Mouse (Mus musculus) liver, adult 2 months (tissue): ENCODE measurements around the gene Zfp287. TPM values are rescaled to one million over a fixed set of nuclear protein-coding genes. Genes with fewer than 3 reads are reported as not detected.

ENCODE experiments used
- DNase-seq: peaks from one replicate; pipeline ENCODE4 v3.0.0-alpha.2; 2011; ENCODE audit warnings: low read depth, low spot score; ENCODE audit errors: extremely low read depth
- H3K27ac ChIP-seq: fragments of 200-500 bp; replicated peaks from 2 replicates; pipeline ENCODE4 v1.5.1; 2012; ENCODE audit warnings: low read depth, mild to moderate bottlenecking, control low read depth, inconsistent platforms, low read length; ENCODE audit not compliant: insufficient read depth
- H3K27me3 ChIP-seq: fragments of 200-500 bp; 2 replicates; pipeline ENCODE4 v1.6.1; 2012; ENCODE audit warnings: mild to moderate bottlenecking, moderate library complexity, low read length, inconsistent platforms; ENCODE audit not compliant: control insufficient read depth, insufficient read depth
- H3K36me3 ChIP-seq: fragments of 200-500 bp; 2 replicates; pipeline ENCODE4 v1.6.1; 2012; ENCODE audit warnings: low read length, inconsistent platforms; ENCODE audit not compliant: control insufficient read depth, insufficient read depth
- H3K4me1 ChIP-seq: fragments of 200-500 bp; 2 replicates; pipeline ENCODE4 v1.6.1; 2011; ENCODE audit warnings: low read length; ENCODE audit not compliant: control insufficient read depth, insufficient read depth
- H3K4me3 ChIP-seq: fragments of 200-500 bp; 2 replicates; pipeline ENCODE4 v1.5.1; 2011; ENCODE audit warnings: low read depth, mild to moderate bottlenecking, control low read depth, low read length, moderate library complexity; ENCODE audit not compliant: insufficient read depth
- H3K79me2 ChIP-seq: fragments of 200-500 bp; 2 replicates; pipeline ENCODE4 v1.6.1; 2012; ENCODE audit warnings: inconsistent platforms, mild to moderate bottlenecking, low read length, moderate library complexity; ENCODE audit not compliant: control insufficient read depth, insufficient read depth
- H3K9ac ChIP-seq: fragments of 200-500 bp; 2 replicates; pipeline ENCODE4 v1.6.1; 2012; ENCODE audit warnings: low read depth, mild to moderate bottlenecking, control low read depth, inconsistent platforms, low read length
- CTCF ChIP-seq: fragments of 200-500 bp; IDR thresholded peaks from 2 replicates; pipeline ENCODE4 v1.5.1; 2011; ENCODE audit warnings: low read depth, low read length, control low read depth
- POLR2A ChIP-seq: fragments of 200-500 bp; IDR thresholded peaks from 2 replicates; pipeline ENCODE4 v1.6.1; 2011; ENCODE audit warnings: low read length, control low read depth; ENCODE audit not compliant: insufficient read depth; ENCODE audit errors: extremely low read depth
- WGBS: fragments of 180-500 bp; shearing (Covaris S2); methylation state at CpG from one replicate; pipeline ENCODE4 v1.1.7; 2018; 5-methylcytosine and 5-hydroxymethylcytosine counted together
- polyA plus RNA-seq: library from polyadenylated mRNA; depleted of rRNA; stranded (reverse); fragments of >200 nt; gene quantifications from 2 replicates; pipeline ENCODE4 v1.2.3, GENCODE M21; 2012
- total RNA-seq: library from RNA; depleted of rRNA; stranded (reverse); fragments of >200 nt; gene quantifications from 2 replicates; pipeline ENCODE4 v1.2.3, GENCODE M21; 2014

The Zfp287 gene
- total and polyA plus RNA-seq, 2 experiments = 0.26 to 0.55 TPM

GRCm38 (mm10) chr11:62695126-62695525 is 36.6 kb downstream of the Zfp287 start:
- Histone ChIP-seq H3K79me2 (no peaks in the 10 kb centered on the region), H3K27me3 (0 out of 2 replicates have a peak, but pooled peaks cover 2% of the 10 kb centered on the region), H3K4me1 (no peaks in the 10 kb centered on the region), H3K9ac (no peak overlapping the region), H3K36me3 (no peaks in the 10 kb centered on the region), H3K27ac (no peak overlapping the region), H3K4me3 (no peak overlapping the region)
- TF ChIP-seq CTCF (no peak), POLR2A (no peak)
- no peak for DNase-seq
- 94% methylated on average over 8 of the region's 8 CpGs for WGBS

GRCm38 (mm10) chr11:62693299-62694184 is 38.2 kb downstream of the Zfp287 start:
- H3K79me2 ChIP-seq = no peaks in the 10 kb centered on the region
- 24% methylated on average over 11 of the region's 11 CpGs for WGBS
- no peak overlapping the region for H3K4me3 ChIP-seq
- H3K9ac ChIP-seq = no peak overlapping the region
- no peaks in the 10 kb centered on the region for H3K4me1 ChIP-seq
- no peaks in the 10 kb centered on the region for H3K36me3 ChIP-seq
- H3K27me3 ChIP-seq = 0 out of 2 replicates have a peak, but pooled peaks cover 2% of the 10 kb centered on the region
- peak; percentile 49 for DNase-seq
- no peak overlapping the region for H3K27ac ChIP-seq
- TF ChIP-seq CTCF = peak; percentile 56
- no peak for TF ChIP-seq POLR2A

DNA sequence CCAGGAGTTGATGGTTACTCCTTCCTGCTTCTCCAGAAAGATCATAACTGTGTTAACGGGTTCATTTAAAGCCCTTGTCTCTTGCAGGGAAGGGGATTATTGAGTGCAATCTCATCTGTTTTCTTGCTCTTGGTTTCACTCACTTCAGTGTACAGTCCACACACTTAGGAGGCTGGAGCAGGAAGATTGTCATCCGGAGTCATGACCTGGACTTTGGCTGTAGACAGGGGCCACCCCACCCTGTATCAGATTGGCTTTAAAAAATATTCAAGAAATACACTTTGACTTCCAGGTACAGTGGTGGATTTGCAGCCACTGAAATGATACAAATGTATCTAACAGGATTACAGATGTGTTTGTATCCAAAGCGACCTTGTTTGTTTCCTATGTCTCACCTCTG is 40.1 kb downstream of the Zfp287 start:
- no peaks in the 10 kb centered on the region for H3K27me3 ChIP-seq

GRCm38 (mm10) chr11:62679954-62680353 is 51.8 kb downstream of the Zfp287 start:
- H3K79me2 ChIP-seq = no peaks in the 10 kb centered on the region
- TF ChIP-seq CTCF (no peak), POLR2A (no peak)

More for the DNA sequence above, 40.1 kb downstream of the Zfp287 start:
- Histone ChIP-seq H3K9ac (no peak overlapping the region), H3K27ac (no peak overlapping the region), H3K4me1 (no peaks in the 10 kb centered on the region), H3K36me3 (no peaks in the 10 kb centered on the region), H3K4me3 (no peak overlapping the region), H3K79me2 (no peaks in the 10 kb centered on the region)
- DNase-seq = no peak
- TF ChIP-seq POLR2A = no peak
- no peak for TF ChIP-seq CTCF
- 70% methylated on average over 3 of the region's 3 CpGs for WGBS

GRCm38 (mm10) chr11:62678778-62679354 is 52.8 kb downstream of the Zfp287 start:
- DNase-seq = peak; percentile 56
- TF ChIP-seq CTCF (no peak), POLR2A (no peak)
- H3K27ac ChIP-seq = no peak overlapping the region
- no peaks in the 10 kb centered on the region for H3K27me3 ChIP-seq
- H3K79me2 ChIP-seq = no peaks in the 10 kb centered on the region
- H3K36me3 ChIP-seq = no peaks in the 10 kb centered on the region
- no peak overlapping the region for H3K9ac ChIP-seq
- H3K4me1 ChIP-seq = peaks cover 2% of the 10 kb centered on the region; the same call in 1 of the 2 replicates
- H3K4me3 ChIP-seq = no peak overlapping the region
- WGBS = 29% methylated on average over 7 of the region's 7 CpGs

More at GRCm38 (mm10) chr11:62679954-62680353, 51.8 kb downstream of the Zfp287 start:
- Histone ChIP-seq H3K27me3 (no peaks in the 10 kb centered on the region), H3K4me1 (peaks cover 2% of the 10 kb centered on the region; the same call in 1 of the 2 replicates), H3K27ac (no peak overlapping the region), H3K9ac (no peak overlapping the region), H3K36me3 (no peaks in the 10 kb centered on the region), H3K4me3 (no peak overlapping the region)
- no peak for DNase-seq
- WGBS = 88% methylated on average over 4 of the region's 4 CpGs

- H3K4me3 ChIP-seq = no peak overlapping the region
- H3K79me2 ChIP-seq = no peaks in the 10 kb centered on the region
- peaks cover 2% of the 10 kb centered on the region; the same call in 1 of the 2 replicates for H3K4me1 ChIP-seq
- no peaks in the 10 kb centered on the region for H3K36me3 ChIP-seq
- H3K9ac ChIP-seq = no peak overlapping the region
- H3K27ac ChIP-seq = no peak overlapping the region
- no peaks in the 10 kb centered on the region for H3K27me3 ChIP-seq
- DNase-seq = no peak
- 84% methylated on average over 4 of the region's 4 CpGs for WGBS
- TF ChIP-seq CTCF (no peak), POLR2A (no peak)
Measured at GRCm38 (mm10) chr11:62676290-62676596, 55.5 kb downstream of the Zfp287 start.
